Mouse (Mus musculus): ENCODE results near the gene Osbpl5.
A peak's percentile ranks its signal among the peaks of the same experiment; 100 is the strongest.
"Not testable (repeated sequence)": the region's sequence is repeated elsewhere in the genome, so short reads cannot be mapped to it uniquely, and the experiment has no call there.

Gene Osbpl5

GRCm38 (mm10) chr7:143712023-143712422 lies 44.8 kb downstream of the Osbpl5 start:
- ATAC-seq (ENCODE audit: insufficient number of reproducible peaks, low FRiP score, low TSS enrichment) = no peak

- ATAC-seq (ENCODE audit: insufficient number of reproducible peaks, low FRiP score, low TSS enrichment) = no peak
Observed at GRCm38 (mm10) chr7:143711381-143711780, 45.4 kb downstream of the Osbpl5 start.

- no peak for ATAC-seq (ENCODE audit: insufficient number of reproducible peaks, low FRiP score, low TSS enrichment)
Observed at GRCm38 (mm10) chr7:143709395-143709794, 47.4 kb downstream of the Osbpl5 start.

- peak; percentile 63 for ATAC-seq (ENCODE audit: insufficient number of reproducible peaks, low FRiP score, low TSS enrichment)
Observed at GRCm38 (mm10) chr7:143706697-143707438, 49.9 kb downstream of the Osbpl5 start.

GRCm38 (mm10) chr7:143696140-143696539 lies 60.6 kb downstream of the Osbpl5 start:
- ATAC-seq (ENCODE audit: insufficient number of reproducible peaks, low FRiP score, low TSS enrichment) = no peak

- ATAC-seq (ENCODE audit: insufficient number of reproducible peaks, low FRiP score, low TSS enrichment) = no peak
Observed at GRCm38 (mm10) chr7:143694550-143694949, 62.2 kb downstream of the Osbpl5 start.

GRCm38 (mm10) chr7:143692746-143693510 lies 63.9 kb downstream of the Osbpl5 start:
- ATAC-seq (ENCODE audit: insufficient number of reproducible peaks, low FRiP score, low TSS enrichment) = no peak

GRCm38 (mm10) chr7:143691909-143692308 lies 64.9 kb downstream of the Osbpl5 start:
- ATAC-seq (ENCODE audit: insufficient number of reproducible peaks, low FRiP score, low TSS enrichment) = no peak

GRCm38 (mm10) chr7:143691181-143691580 lies 65.6 kb downstream of the Osbpl5 start:
- ATAC-seq (ENCODE audit: insufficient number of reproducible peaks, low FRiP score, low TSS enrichment) = no peak

- no peak for ATAC-seq (ENCODE audit: insufficient number of reproducible peaks, low FRiP score, low TSS enrichment)
Observed at GRCm38 (mm10) chr7:143689946-143690345, 66.8 kb downstream of the Osbpl5 start.

GRCm38 (mm10) chr7:143689481-143689880 lies 67.3 kb downstream of the Osbpl5 start:
- no peak for ATAC-seq (ENCODE audit: insufficient number of reproducible peaks, low FRiP score, low TSS enrichment)

- ATAC-seq (ENCODE audit: insufficient number of reproducible peaks, low FRiP score, low TSS enrichment) = not testable (repeated sequence)
Observed at GRCm38 (mm10) chr7:143686676-143687075, 70.1 kb downstream of the Osbpl5 start.

GRCm38 (mm10) chr7:143686191-143686590 lies 70.6 kb downstream of the Osbpl5 start:
- ATAC-seq (ENCODE audit: insufficient number of reproducible peaks, low FRiP score, low TSS enrichment) = not testable (repeated sequence)

GRCm38 (mm10) chr7:143685359-143686067 lies 71.3 kb downstream of the Osbpl5 start, which contains the start of gene Tnfrsf23:
TSS of gene Tnfrsf23 (minus strand) at chr7:143685872.
- ATAC-seq (ENCODE audit: insufficient number of reproducible peaks, low FRiP score, low TSS enrichment) = 0 out of 2 replicates have a peak, but pooled peaks have one; percentile 10

- ATAC-seq (ENCODE audit: insufficient number of reproducible peaks, low FRiP score, low TSS enrichment) = not testable (repeated sequence)
Observed at GRCm38 (mm10) chr7:143684569-143684968, 72.2 kb downstream of the Osbpl5 start.

- ATAC-seq (ENCODE audit: insufficient number of reproducible peaks, low FRiP score, low TSS enrichment) = no peak
Observed at GRCm38 (mm10) chr7:143681566-143681965, 75.2 kb downstream of the Osbpl5 start.

- ATAC-seq (ENCODE audit: insufficient number of reproducible peaks, low FRiP score, low TSS enrichment) = not testable (repeated sequence)
Observed at GRCm38 (mm10) chr7:143680836-143681235, 75.9 kb downstream of the Osbpl5 start.

- not testable (repeated sequence) for ATAC-seq (ENCODE audit: insufficient number of reproducible peaks, low FRiP score, low TSS enrichment)
Observed at GRCm38 (mm10) chr7:143679650-143680049, 77.1 kb downstream of the Osbpl5 start.

GRCm38 (mm10) chr7:143666427-143667311 lies 90.1 kb downstream of the Osbpl5 start:
- no peak for ATAC-seq (ENCODE audit: insufficient number of reproducible peaks, low FRiP score, low TSS enrichment)

- no peak for ATAC-seq (ENCODE audit: insufficient number of reproducible peaks, low FRiP score, low TSS enrichment)
Observed at GRCm38 (mm10) chr7:143663470-143663869, 93.3 kb downstream of the Osbpl5 start.

Data from cerebellum, adult (tissue).